Mouse (Mus musculus) megakaryocyte, embryonic 14.5 days (primary cell): ENCODE measurements at regions not wholly inside any gene's neighbourhood (a gene's known extent, or its start where the extent isn't known, plus 50 kb on each side); places are given as distances from the start of the nearest gene placed in this dataset.

Experiments used
- FLI1 ChIP-seq: IDR thresholded peaks from 2 replicates; pipeline ENCODE4 v1.6.1; 2012; ENCODE audit warnings: low read length, inconsistent platforms, mixed read lengths
- GATA1 ChIP-seq: IDR thresholded peaks from 3 replicates; pipeline ENCODE4 v1.6.1; 2012; ENCODE audit warnings: mixed read lengths, low read length, inconsistent platforms, borderline replicate concordance

- TF ChIP-seq GATA1 (no peak), FLI1 (no peak)
Observed at GRCm38 (mm10) chr8:107821522-107821921, 120.9 kb upstream of the Zfhx3 start.
